Mouse (Mus musculus): ENCODE data around the gene Olfr629. TPM values are rescaled to one million over a fixed set of nuclear protein-coding genes. Genes with fewer than 3 reads are reported as not detected.
"Not testable (repeated sequence)": the region's sequence is repeated elsewhere in the genome, so short reads cannot be mapped to it uniquely, and the experiment has no call there.

The Olfr629 gene
- total RNA-seq (2021): not detected
- long read RNA-seq, experiment 1: 0 reads
- long read RNA-seq, experiment 2: 0 reads

DNA sequence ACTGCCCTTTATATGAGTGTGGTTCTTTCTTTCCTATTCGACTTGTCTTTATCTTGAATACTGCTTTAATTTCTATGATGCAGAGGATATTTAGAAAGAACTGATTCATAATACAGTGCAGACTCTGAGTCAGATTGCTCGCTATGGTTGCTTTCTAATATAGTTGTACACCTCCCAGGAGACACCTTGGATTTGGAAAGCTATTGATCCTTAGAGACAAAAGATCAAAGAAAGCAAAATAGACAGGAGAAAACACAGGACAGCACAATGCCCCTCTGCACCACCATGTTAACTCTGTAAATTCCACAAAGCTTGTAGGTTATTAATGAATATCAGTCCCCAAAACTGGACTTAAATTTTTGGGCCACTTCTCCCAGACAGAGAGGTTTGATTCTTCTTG lies at the start of gene Olfr629:
Gene Olfr629, minus strand, starts transcription at position 101 of the 400 bp plus-strand sequence.
- no peak for DNase-seq (ENCODE audit: low spot score in 2 of 2)

DNA sequence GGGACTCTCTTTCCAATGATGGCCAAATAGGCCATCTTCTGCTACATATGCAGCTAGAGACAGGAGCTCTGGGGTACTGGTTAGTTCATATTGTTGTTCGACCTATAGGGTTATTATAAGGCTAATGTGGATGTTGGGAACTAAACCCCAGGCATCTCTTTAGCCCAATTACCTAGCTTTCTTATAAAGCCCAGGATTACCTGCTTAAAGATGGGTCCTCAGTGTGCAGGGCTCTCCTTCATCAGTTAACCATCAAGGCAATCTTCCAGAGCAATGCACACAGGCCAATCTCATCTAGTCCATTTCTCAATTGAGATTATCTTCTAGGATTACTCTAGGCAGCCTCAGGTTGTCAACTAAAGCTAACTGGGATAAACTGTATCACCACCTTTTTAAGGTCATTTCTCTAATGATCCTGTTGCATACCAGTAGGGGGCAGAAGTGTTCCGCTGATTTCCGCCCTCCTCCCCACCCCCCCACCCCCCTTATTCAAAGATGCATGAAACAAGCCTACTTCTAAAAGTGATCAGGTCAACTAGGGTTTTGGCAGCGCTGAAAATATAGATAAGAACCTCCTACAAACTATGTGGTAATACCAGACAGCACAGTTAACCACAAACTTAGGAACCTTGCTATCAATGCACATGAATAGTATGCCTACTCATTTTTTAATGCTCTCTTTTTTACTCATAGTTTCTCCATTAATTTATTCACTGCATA lies 48.1 kb upstream of the Olfr629 start:
- DNase-seq (ENCODE audit: low spot score in 2 of 2): no peak

DNA sequence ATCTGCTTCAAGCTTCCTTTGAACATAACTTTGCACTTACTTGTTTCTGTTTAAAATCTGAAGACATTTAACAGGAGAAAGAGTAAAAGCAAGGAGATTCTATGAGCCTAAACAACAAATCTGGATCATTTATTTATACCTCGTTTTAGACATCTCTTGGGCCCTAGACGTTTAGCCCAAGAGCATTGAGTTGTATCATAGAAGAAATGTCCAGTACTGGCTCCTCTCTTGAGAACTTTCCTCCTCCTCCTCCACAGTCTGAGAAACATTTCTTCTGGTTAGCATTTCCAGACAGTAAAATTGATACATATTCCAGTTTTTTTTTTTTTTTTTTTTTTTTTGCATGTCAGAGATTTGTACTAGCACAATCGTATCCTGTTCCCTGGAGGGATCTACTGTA lies 47.0 kb upstream of the Olfr629 start, which contains the start of gene Olfr67:
Gene Olfr67, minus strand, starts transcription at position 101 of the 400 bp plus-strand sequence.
- no peak for DNase-seq (ENCODE audit: low spot score in 2 of 2)

DNA sequence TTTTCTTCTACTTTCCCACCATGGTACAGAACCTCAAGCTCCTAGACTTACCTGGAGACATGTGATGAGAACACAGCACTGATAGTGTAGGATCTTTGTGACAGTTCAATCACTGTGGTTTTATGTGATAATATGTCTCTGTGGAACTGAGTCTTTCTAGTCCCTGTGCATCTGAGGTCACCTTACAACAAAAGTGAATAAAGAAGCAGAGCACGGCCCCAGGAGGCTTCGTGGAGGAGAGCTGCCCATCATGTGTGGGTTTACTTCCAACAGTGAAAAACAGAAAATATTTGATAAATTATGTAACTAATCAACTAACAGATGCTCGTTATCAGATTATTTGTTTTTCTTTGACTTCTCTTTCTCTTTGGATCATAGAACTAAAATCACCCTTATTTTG lies 34.9 kb upstream of the Olfr629 start, which contains the start of gene Olfr68:
Gene Olfr68, minus strand, starts transcription at position 101 of the 400 bp plus-strand sequence.
- DNase-seq (ENCODE audit: low spot score in 2 of 2): no peak

DNA sequence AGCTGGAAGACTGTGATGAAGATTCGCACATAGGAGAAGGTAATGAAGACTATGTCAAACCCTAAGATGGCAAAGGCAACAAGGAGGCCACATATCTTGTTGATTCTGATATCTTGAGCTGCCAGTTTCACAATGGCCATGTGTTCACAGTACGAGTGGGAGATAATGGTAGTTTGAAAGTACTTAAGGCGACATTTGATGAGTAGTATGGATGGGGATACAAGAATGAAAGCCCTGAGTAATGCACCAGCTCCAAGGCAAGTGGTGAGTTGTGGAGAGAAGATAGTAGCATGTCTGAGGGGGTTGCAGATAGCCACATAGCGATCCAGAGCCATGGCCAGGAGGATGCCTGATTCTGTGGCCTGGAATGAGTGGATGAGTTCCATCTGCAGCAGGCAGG lies 32.9 kb upstream of the Olfr629 start:
- not testable (repeated sequence) for DNase-seq (ENCODE audit: low spot score in 2 of 2)

DNA sequence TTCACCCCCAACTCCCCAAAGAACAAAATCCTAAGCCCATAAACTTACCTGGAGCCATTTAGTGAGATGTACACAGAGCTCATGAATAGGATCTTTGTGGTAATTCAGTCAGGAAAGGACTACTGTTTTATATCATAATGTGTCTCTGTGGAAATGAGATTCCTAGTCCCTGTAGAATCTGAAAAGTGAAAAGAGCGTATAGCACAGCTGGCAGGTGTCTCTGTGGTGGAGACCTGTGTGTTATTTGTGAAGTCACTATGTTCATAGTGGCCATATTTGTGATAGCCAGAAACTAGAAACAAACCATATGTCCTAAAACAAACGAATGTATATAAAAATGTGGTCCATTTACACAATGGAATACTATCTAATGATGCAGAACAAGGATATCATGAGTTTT lies 26.8 kb upstream of the Olfr629 start, which contains the start of gene Olfr69:
Gene Olfr69, minus strand, starts transcription at position 101 of the 400 bp plus-strand sequence.
- no peak for DNase-seq (ENCODE audit: low spot score in 2 of 2)

DNA sequence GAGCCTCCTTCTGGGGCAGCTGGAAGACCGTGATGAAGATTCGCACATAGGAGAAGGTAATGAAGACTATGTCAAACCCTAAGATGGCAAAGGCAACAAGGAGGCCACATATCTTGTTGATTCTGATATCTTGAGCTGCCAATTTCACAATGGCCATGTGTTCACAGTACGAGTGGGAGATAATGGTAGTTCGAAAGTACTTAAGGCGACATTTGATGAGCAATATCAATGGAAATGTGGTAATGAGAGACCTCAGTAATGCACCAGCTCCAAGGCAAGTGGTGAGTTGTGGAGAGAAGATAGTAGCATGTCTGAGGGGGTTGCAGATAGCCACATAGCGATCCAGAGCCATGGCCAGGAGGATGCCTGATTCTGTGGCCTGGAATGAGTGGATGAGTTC lies 22.9 kb upstream of the Olfr629 start:
- DNase-seq (ENCODE audit: low spot score in 2 of 2): not testable (repeated sequence)

DNA sequence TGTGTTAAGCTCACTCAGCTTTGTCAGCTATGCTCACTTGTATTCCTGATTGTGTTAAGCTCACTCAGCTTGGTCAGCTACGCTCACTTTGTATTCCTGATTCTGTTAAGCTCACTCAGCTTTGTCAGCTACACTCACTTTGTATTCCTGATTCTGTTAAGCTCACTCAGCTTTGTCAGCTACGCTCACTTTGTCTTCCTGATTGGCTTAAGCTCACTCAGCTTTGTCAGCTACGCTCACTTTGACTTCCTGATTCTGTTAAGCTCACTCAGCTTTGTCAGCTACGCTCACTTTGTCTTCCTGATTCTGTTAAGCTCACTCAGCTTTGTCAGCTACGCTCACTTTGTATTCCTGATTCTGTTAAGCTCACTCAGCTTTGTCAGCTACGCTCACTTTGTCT lies 17.5 kb upstream of the Olfr629 start:
- not testable (repeated sequence) for DNase-seq (ENCODE audit: low spot score in 2 of 2)

DNA sequence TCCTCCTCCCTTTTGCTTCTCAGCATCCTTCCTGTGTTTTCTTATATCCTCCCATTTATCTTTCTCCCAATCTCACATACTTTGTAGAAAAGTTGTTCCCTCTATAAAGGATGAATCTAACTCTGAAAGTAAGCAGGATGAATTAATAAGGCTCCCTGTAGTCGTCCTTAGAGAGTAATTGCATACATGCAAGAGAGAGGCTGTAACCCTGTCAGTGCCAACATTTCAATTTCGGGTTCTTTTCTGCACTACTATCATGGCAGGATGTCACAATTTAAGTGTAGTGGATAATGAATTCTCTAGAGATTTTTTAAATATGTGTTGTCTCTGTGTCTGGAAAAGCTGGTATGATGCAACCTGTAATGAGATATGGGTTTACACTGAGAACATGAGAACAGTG lies 12.5 kb upstream of the Olfr629 start, which contains the start of gene Olfr630:
Gene Olfr630, minus strand, starts transcription at position 101 of the 400 bp plus-strand sequence.
- DNase-seq (ENCODE audit: low spot score in 2 of 2): no peak

DNA sequence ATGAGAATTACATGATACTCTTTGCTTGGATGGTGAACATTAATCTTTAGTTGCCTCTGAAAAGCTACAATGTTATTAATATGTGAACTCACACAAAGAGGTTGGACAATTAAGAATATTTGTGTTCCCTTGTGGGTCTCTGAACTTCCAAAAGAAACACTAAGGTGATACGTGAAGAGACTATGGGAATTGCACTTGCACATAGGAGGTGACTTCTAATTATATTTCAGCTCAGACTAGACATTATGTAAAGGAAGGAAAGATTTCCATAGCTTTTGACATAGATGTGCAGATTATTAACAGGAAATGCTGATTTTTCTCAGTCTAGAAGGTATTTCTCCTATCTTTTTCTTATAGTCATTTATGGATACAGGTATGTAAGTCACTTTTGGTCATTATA lies 14.7 kb downstream of the Olfr629 start, which contains the start of gene Olfr628:
Gene Olfr628, plus strand, starts transcription at position 301 of the 400 bp plus-strand sequence.
- no peak for DNase-seq (ENCODE audit: low spot score in 2 of 2)

DNA sequence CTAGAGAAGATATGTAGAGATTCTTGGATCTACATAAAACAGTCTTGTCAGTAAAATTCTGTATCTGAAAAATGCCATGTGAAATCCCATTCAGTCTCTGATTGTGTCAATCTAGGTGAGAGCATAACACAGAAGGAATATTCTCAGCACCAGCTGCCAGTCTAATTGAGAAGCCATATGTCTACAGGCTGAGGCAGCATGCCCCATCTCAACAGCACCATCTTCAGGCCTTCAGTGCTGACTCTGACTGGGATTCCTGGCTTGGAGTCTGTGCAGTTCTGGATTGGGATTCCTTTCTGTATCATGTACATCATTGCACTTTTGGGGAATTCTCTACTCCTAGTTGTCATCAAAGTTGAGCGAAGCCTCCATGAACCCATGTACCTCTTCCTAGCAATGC lies 28.3 kb downstream of the Olfr629 start:
- not testable (repeated sequence) for DNase-seq (ENCODE audit: low spot score in 2 of 2)

DNA sequence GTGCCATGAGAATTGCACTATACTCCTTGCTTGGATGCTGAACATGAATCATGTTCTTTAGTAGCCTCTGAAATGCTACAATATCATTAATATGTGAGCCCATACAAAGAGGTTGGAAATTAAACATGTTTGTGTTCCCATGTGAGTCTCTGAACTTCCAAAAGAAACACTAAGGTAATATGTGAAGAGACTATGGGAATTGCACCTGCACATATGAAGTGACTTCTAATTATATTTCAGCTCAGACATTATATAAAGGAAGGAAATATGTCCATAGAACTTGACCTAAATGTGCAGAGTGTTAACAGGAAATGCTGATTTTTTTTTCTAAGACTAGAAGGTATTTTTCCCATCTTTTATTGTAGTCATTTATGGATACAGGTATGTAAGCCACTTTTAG lies 30.4 kb downstream of the Olfr629 start, which contains the start of gene Olfr243:
Gene Olfr243, plus strand, starts transcription at position 301 of the 400 bp plus-strand sequence.
- DNase-seq (ENCODE audit: low spot score in 2 of 2): no peak

DNA sequence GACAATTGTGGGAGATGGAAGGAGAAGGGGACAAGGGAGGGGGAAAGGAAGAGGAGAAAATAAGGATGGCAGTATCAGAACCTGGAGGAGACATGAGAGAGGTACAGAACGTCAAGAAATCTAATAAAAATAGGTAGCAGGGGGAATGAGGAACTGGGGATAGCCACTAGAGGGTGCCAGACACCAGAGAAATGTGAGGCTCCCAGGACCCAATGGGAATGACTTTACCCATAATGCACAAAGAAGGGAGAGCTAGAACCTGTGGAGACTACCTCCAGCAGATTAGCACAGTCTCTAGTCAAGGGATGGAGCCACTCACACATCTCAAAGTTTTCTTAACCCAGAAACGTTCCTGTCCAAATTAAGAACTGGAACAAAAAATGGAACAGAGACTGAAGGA lies 32.7 kb downstream of the Olfr629 start:
- no peak for DNase-seq (ENCODE audit: low spot score in 2 of 2)

DNA sequence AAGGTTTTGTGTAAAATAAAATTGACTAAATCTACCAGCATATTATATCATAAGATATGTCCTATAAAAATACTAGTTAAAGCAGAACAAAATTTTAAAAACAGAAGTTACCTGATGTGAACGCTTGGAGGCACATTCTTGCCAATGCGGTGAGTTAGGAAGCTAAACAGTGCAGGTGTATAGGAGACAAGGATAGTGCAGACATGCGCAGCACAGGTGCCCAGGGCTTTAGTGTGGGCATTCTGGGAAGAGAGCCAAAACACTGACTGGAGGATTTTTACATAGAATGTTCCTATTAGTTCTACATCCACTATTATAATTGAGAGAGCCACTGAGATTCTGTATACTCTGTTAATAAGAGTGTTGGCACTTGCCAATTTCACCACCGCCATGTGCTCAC lies 45.3 kb downstream of the Olfr629 start:
- DNase-seq (ENCODE audit: low spot score in 2 of 2): no peak

Other genes starting within 250 kb of the Olfr629 start
- gene Olfr609, start 246.9 kb downstream of the Olfr629 start, total RNA-seq (2021): not detected
- not detected for gene Olfr610, start 232.8 kb downstream of the Olfr629 start, total RNA-seq (2021)
- not detected for gene Olfr611, start 224.1 kb downstream of the Olfr629 start, total RNA-seq (2021)
- not detected for gene Olfr612, start 202.2 kb downstream of the Olfr629 start, total RNA-seq (2021)
- not detected for gene Olfr613, start 196.9 kb downstream of the Olfr629 start, total RNA-seq (2021)
- not detected for gene Olfr615, start 188.9 kb downstream of the Olfr629 start, total RNA-seq (2021)
- gene Olfr616, start 175.8 kb downstream of the Olfr629 start, total RNA-seq (2021): not detected
- gene Olfr617, start 171.9 kb downstream of the Olfr629 start, total RNA-seq (2021): not detected
- not detected for gene Olfr618, start 154.8 kb downstream of the Olfr629 start, total RNA-seq (2021)
- gene Olfr619, start 144.4 kb downstream of the Olfr629 start, total RNA-seq (2021): not detected
- not detected for gene Olfr620, start 132.4 kb downstream of the Olfr629 start, total RNA-seq (2021)
- not detected for gene Olfr622, start 102.2 kb downstream of the Olfr629 start, total RNA-seq (2021)
- not detected for gene Olfr623, start 81.2 kb downstream of the Olfr629 start, total RNA-seq (2021)
- under 1 TPM in 1 of 2 experiments, not detected in 1; 0.06 TPM for gene Olfr624, start 73.8 kb downstream of the Olfr629 start, total RNA-seq (2021)
- not detected for gene Olfr625-ps1, start 62.2 kb downstream of the Olfr629 start, total RNA-seq (2021)
- not detected for gene Olfr243, start 30.3 kb downstream of the Olfr629 start, total RNA-seq (2021)
- not detected for gene Olfr628, start 14.6 kb downstream of the Olfr629 start, total RNA-seq (2021)
- not detected for gene Olfr630, start 12.4 kb upstream of the Olfr629 start, total RNA-seq (2021)
- not detected for gene Olfr69, start 26.7 kb upstream of the Olfr629 start, total RNA-seq (2021)
- gene Olfr68, start 34.8 kb upstream of the Olfr629 start, total RNA-seq (2021): not detected
- not detected for gene Olfr67, start 46.9 kb upstream of the Olfr629 start, total RNA-seq (2021)
- gene Hbb-bt, start 69.1 kb upstream of the Olfr629 start, total RNA-seq (2021): 100 to 1,000 TPM; 618 to 940 TPM
- 1,000 to 10,000 TPM; 4,172 to 4,820 TPM for gene Hbb-bs, start 83.2 kb upstream of the Olfr629 start, total RNA-seq (2021)
- gene Hbb-bh2, start 95.6 kb upstream of the Olfr629 start, total RNA-seq (2021): not detected
- gene Hbb-bh1, start 98.2 kb upstream of the Olfr629 start, total RNA-seq (2021): not detected
- gene Hbb-y, start 108.3 kb upstream of the Olfr629 start, total RNA-seq (2021): not detected
- gene Olfr66, start 141.3 kb upstream of the Olfr629 start, total RNA-seq (2021): not detected
- not detected for gene Olfr64, start 149.5 kb upstream of the Olfr629 start, total RNA-seq (2021)
- gene Olfr65, start 158.5 kb upstream of the Olfr629 start, total RNA-seq (2021): not detected
- not detected for gene Olfr631, start 183.9 kb upstream of the Olfr629 start, total RNA-seq (2021)
- gene Olfr632, start 189.4 kb upstream of the Olfr629 start, total RNA-seq (2021): not detected
- not detected for gene Olfr633, start 199.5 kb upstream of the Olfr629 start, total RNA-seq (2021)
- not detected for gene Olfr635, start 226.2 kb upstream of the Olfr629 start, total RNA-seq (2021)

All from adrenal gland, postnatal 4 days (tissue).